Mouse (Mus musculus) brain, embryonic 14.5 days (tissue): ENCODE results near the gene 5830411N06Rik.

Experiments used
- CTCF ChIP-seq: fragments of 200-500 bp; IDR thresholded peaks from 2 replicates; pipeline ENCODE4 v1.5.1; 2012; ENCODE audit warnings: inconsistent platforms, mild to moderate bottlenecking, moderate library complexity, borderline replicate concordance; ENCODE audit not compliant: insufficient read depth, insufficient read length; ENCODE audit errors: extremely low read depth
- POLR2A ChIP-seq: fragments of 200-500 bp; IDR thresholded peaks from 2 replicates; pipeline ENCODE4 v1.6.1; 2012; ENCODE audit warnings: mild to moderate bottlenecking, inconsistent platforms, borderline replicate concordance; ENCODE audit not compliant: poor library complexity, insufficient read depth, insufficient read length, severe bottlenecking; ENCODE audit errors: extremely low read depth

- no peak for TF ChIP-seq CTCF
- no peak for TF ChIP-seq POLR2A
These were observed 48.7 kb downstream of the 5830411N06Rik start for GRCm38 (mm10) chr7:140295746-140296145.
